Mouse (Mus musculus): Measurements from ENCODE around the gene Kctd18. TPM values are rescaled to one million over a fixed set of nuclear protein-coding genes. Genes with fewer than 3 reads are reported as not detected.

The Kctd18 gene
- polyA plus RNA-seq, 1 experiment: 4.8 TPM

DNA sequence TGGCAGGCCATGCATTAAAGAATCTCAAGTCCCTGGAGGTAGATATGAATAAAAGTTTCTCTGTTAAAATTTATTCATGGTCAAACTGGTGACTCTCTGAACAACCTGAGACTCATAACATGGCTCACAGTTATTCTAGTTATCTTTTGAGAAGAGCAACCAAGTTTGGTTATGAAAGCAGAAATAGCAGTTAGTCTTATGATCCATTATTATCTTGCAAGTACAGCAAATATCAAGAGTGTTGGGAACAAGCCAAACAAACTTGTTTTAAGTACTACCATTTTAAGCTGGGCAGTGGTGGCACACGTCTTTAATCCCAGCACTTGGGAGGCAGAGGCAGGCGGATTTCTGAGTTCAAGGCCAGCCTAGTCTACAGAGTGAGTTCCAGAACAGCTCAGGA is 27.5 kb downstream of the Kctd18 start:
- Histone ChIP-seq H3K4me3 (ENCODE audit: insufficient read depth, low read depth, low read length) (no peak overlapping the region), H3K36me3 (ENCODE audit: control insufficient read depth, insufficient read depth, low read length) (no peaks in the 10 kb centered on the region), H3K27ac (ENCODE audit: insufficient read depth, low read depth, low read length) (no peak overlapping the region), H3K4me1 (ENCODE audit: control insufficient read depth, insufficient read depth, low read length) (no peaks in the 10 kb centered on the region), H3K27me3 (replicated peaks; ENCODE audit: control insufficient read depth, insufficient read depth, low read length) (no peaks in the 10 kb centered on the region)
- TF ChIP-seq POLR2A (IDR thresholded peaks at IDR 0.05; ENCODE audit: low read depth, low read length): no peak
- TF ChIP-seq CTCF (conservative IDR thresholded peaks at IDR 0.05; ENCODE audit: insufficient read depth, insufficient read length, low read depth, low read length): no peak
- 79% methylated on average over 2 of the region's 2 CpGs for WGBS
- DNase-seq: no peak

GRCm38 (mm10) chr1:57989052-57989600 is 29.6 kb downstream of the Kctd18 start:
- TF ChIP-seq POLR2A (IDR thresholded peaks at IDR 0.05; ENCODE audit: low read depth, low read length) (no peak), CTCF (conservative IDR thresholded peaks at IDR 0.05; ENCODE audit: insufficient read depth, insufficient read length, low read depth, low read length) (no peak)
- 73% methylated on average over 6 of the region's 6 CpGs for WGBS
- no peak for DNase-seq

DNA sequence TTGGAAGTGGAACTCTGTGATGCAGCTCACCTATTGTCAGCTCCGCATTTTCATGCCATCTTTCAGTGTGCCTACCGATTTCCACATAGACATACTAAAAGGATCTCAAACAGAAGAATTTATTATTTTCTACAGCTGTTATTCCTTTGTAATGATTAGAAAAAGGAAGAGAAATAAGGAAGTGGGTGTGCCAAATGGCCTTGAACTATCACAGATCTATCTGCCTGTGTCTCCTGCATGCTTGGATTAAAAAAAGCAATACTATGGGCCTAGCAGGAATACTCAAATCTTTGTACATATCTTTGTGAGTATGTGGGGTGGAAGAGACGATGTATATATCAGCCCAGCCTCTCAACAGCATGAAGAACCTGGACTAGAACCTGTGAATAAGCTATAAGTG is 41.9 kb downstream of the Kctd18 start:
- no peak for TF ChIP-seq CTCF (conservative IDR thresholded peaks at IDR 0.05; ENCODE audit: insufficient read depth, insufficient read length, low read depth, low read length)
- no peak for TF ChIP-seq POLR2A (IDR thresholded peaks at IDR 0.05; ENCODE audit: low read depth, low read length)
- Histone ChIP-seq H3K27ac (ENCODE audit: insufficient read depth, low read depth, low read length) (no peak overlapping the region), H3K36me3 (ENCODE audit: control insufficient read depth, insufficient read depth, low read length) (no peaks in the 10 kb centered on the region), H3K27me3 (replicated peaks; ENCODE audit: control insufficient read depth, insufficient read depth, low read length) (no peaks in the 10 kb centered on the region), H3K4me1 (ENCODE audit: control insufficient read depth, insufficient read depth, low read length) (no peaks in the 10 kb centered on the region), H3K4me3 (ENCODE audit: insufficient read depth, low read depth, low read length) (no peak overlapping the region)
- WGBS: 95% methylated on average over 3 of the region's 3 CpGs
- no peak for DNase-seq

More at GRCm38 (mm10) chr1:57989052-57989600, 29.6 kb downstream of the Kctd18 start:
- Histone ChIP-seq H3K27ac (ENCODE audit: insufficient read depth, low read depth, low read length) (no peak overlapping the region), H3K4me1 (ENCODE audit: control insufficient read depth, insufficient read depth, low read length) (no peaks in the 10 kb centered on the region), H3K36me3 (ENCODE audit: control insufficient read depth, insufficient read depth, low read length) (no peaks in the 10 kb centered on the region), H3K27me3 (replicated peaks; ENCODE audit: control insufficient read depth, insufficient read depth, low read length) (no peaks in the 10 kb centered on the region), H3K4me3 (ENCODE audit: insufficient read depth, low read depth, low read length) (no peak overlapping the region)

DNA sequence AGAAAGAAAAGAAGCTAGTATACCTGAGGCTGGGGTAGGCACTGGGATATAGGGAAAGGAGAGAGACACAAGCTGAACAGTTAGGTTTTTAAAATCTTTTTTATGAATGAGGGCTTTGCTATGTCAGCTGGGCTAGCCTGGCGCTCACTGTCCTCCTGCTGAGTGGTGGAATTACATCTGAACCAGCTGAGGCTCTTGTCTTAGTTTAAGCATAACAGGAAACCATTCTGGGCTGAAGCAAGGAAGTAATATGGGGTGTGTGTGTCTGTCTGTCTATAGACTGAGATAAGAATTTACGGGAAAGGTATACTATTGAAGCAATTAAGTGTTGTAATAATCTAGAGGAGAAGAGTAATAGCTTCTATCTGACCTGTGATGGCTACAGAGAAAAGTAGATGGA is 47.2 kb downstream of the Kctd18 start:
- H3K27ac ChIP-seq (ENCODE audit: insufficient read depth, low read depth, low read length): no peak overlapping the region
- WGBS: 84% methylated on average over 2 of the region's 2 CpGs

DNA sequence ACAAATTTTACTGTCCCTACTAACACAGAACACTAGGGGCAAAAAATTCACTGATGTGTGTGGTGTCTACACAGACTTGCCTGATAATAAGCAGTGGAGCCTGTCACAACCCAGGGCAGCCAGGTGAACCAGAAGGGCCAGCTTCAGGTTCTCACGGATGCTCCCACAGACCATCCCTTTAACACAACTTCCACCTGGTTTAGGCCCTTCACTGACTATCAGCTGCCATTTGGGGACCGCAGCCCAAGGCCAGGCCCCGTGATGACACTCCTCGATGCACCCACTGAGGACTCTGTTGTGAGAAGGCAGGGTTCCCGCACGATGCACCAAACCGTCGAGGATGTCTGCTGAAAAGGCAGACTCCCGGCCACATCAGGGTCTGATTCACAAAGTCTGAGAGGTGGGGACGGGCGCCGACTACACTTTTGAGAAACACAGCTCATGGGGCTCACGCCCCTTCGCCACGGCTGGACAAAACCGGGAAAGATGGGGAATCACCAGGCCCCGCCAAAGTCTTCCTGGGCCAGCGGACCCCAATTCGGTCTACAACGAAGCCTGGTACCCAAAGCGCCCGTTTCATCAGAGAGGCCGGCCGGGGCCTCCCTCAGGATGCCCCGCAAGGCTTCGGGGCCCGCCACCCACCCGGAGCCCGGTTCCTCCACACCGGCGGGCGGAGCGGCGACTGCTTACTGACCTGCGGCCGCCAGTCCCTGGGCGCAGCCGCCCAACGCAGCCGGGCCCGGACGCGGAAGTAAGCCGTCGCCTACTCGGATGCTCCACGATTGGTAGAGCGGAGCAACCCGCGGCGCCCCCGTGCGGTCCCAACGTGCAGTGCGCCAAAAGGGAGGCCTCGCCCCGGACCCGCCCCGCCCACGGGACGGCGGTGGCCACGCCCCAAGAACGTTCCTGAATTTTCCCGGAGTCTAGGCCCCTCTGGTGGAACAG is 49.2 kb downstream of the Kctd18 start:
- no peak overlapping the region for H3K27ac ChIP-seq (ENCODE audit: insufficient read depth, low read depth, low read length)
- 0 out of 2 replicates have a peak, but pooled peaks cover 3% of the 10 kb centered on the region for H3K4me1 ChIP-seq (ENCODE audit: control insufficient read depth, insufficient read depth, low read length)
- peak overlapping the region; percentile 78 for H3K4me3 ChIP-seq (ENCODE audit: insufficient read depth, low read depth, low read length)
- no peaks in the 10 kb centered on the region for H3K27me3 ChIP-seq (replicated peaks; ENCODE audit: control insufficient read depth, insufficient read depth, low read length)
- peak; percentile 97 for DNase-seq
- WGBS: 1% methylated on average over 65 of the region's 65 CpGs
- H3K36me3 ChIP-seq (ENCODE audit: control insufficient read depth, insufficient read depth, low read length): no peaks in the 10 kb centered on the region; the same call in 1 of the 2 replicates
- TF ChIP-seq POLR2A (IDR thresholded peaks at IDR 0.05; ENCODE audit: low read depth, low read length) (peak; percentile 49), CTCF (conservative IDR thresholded peaks at IDR 0.05; ENCODE audit: insufficient read depth, insufficient read length, low read depth, low read length) (peak; percentile 74)

More for the DNA sequence above, 47.2 kb downstream of the Kctd18 start:
- no peak overlapping the region for H3K4me3 ChIP-seq (ENCODE audit: insufficient read depth, low read depth, low read length)
- H3K4me1 ChIP-seq (ENCODE audit: control insufficient read depth, insufficient read depth, low read length): 0 out of 2 replicates have a peak, but pooled peaks cover 3% of the 10 kb centered on the region
- H3K27me3 ChIP-seq (replicated peaks; ENCODE audit: control insufficient read depth, insufficient read depth, low read length): no peaks in the 10 kb centered on the region
- no peak for DNase-seq
- no peaks in the 10 kb centered on the region for H3K36me3 ChIP-seq (ENCODE audit: control insufficient read depth, insufficient read depth, low read length)
- TF ChIP-seq CTCF (conservative IDR thresholded peaks at IDR 0.05; ENCODE audit: insufficient read depth, insufficient read length, low read depth, low read length) (no peak), POLR2A (IDR thresholded peaks at IDR 0.05; ENCODE audit: low read depth, low read length) (no peak)

DNA sequence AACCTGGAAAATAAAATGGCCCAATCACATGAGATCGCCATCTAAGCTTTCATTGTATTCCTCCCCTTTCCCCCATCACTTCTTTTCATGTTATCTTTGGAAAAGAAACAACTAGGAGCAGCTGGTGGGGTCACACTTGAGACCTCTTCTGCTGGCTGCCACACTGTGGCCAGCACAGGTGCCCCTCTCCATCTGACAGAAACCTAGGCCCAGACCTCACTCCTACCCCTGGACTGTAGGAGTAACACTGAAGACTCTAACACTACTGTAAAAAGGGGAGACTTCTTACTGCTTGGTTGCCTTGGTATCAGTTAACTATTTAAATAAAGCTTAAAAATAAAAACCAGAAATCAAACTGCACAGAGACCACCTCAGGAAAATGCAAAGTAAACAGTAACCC is 63.0 kb downstream of the Kctd18 start:
- Histone ChIP-seq H3K36me3 (ENCODE audit: control insufficient read depth, insufficient read depth, low read length) (no peaks in the 10 kb centered on the region), H3K27ac (ENCODE audit: insufficient read depth, low read depth, low read length) (no peak overlapping the region), H3K4me1 (ENCODE audit: control insufficient read depth, insufficient read depth, low read length) (no peaks in the 10 kb centered on the region), H3K4me3 (ENCODE audit: insufficient read depth, low read depth, low read length) (no peak overlapping the region), H3K27me3 (replicated peaks; ENCODE audit: control insufficient read depth, insufficient read depth, low read length) (no peaks in the 10 kb centered on the region)
- no peak for DNase-seq
- 71% methylated on average over 1 of the region's 1 CpGs for WGBS
- TF ChIP-seq CTCF (conservative IDR thresholded peaks at IDR 0.05; ENCODE audit: insufficient read depth, insufficient read length, low read depth, low read length): no peak
- TF ChIP-seq POLR2A (IDR thresholded peaks at IDR 0.05; ENCODE audit: low read depth, low read length): no peak

DNA sequence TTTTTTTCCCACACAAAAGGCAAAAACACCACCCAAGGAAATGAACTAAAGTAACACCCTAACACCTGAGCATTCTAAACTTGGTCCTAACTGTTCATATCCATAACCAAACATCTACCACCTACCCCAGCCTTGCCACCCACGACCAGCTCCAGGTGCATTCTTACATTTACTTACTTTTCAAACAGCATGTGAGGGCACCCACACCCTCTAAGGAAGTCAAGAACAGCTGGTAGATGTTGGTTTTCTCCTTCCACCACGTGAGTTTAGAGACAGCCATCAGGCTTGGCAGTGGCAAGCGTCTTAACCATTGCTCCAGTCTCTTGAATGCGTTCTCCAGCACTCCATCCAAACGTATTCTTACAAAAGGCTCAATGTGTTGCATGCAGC is 64.4 kb downstream of the Kctd18 start:
- DNase-seq: no peak
- Histone ChIP-seq H3K27me3 (replicated peaks; ENCODE audit: control insufficient read depth, insufficient read depth, low read length) (no peaks in the 10 kb centered on the region), H3K4me1 (ENCODE audit: control insufficient read depth, insufficient read depth, low read length) (no peaks in the 10 kb centered on the region), H3K4me3 (ENCODE audit: insufficient read depth, low read depth, low read length) (no peak overlapping the region), H3K27ac (ENCODE audit: insufficient read depth, low read depth, low read length) (no peak overlapping the region), H3K36me3 (ENCODE audit: control insufficient read depth, insufficient read depth, low read length) (no peaks in the 10 kb centered on the region)
- TF ChIP-seq POLR2A (IDR thresholded peaks at IDR 0.05; ENCODE audit: low read depth, low read length): no peak
- no peak for TF ChIP-seq CTCF (conservative IDR thresholded peaks at IDR 0.05; ENCODE audit: insufficient read depth, insufficient read length, low read depth, low read length)
- 85% methylated on average over 5 of the region's 5 CpGs for WGBS

Data from kidney, adult 2 months (tissue).